ENCODE assay signal across 7 mouse cellular contexts in genomic region chr4:150798783-150799530, GRCm38 (mm10). TPM values are rescaled to one million over a fixed set of nuclear protein-coding genes. Genes with fewer than 3 reads are reported as not detected.
A peak's percentile ranks its signal among the peaks of the same experiment; 100 is the strongest.
DNase-seq lines count a peak whose midpoint lies in the region; ATAC-seq and TF ChIP-seq lines count a peak whose summit lies in the region.

No protein-coding gene starts in this region.

- peaks cover 21% of the 10 kb centered on the region for H3K4me1 ChIP-seq in kidney, adult 2 months (ENCODE audit: control insufficient read depth, insufficient read depth, low read length)
- peaks cover 15% of the 10 kb centered on the region for H3K4me1 ChIP-seq in liver, postnatal 0 days (ENCODE audit: insufficient read depth)

- ATAC-seq in CD4-positive, CD25-positive, alpha-beta regulatory T cell, adult 4 months, result peak; percentile 97
- peak; percentile 75 for ATAC-seq in liver, postnatal 0 days

- H3K36me3 ChIP-seq in kidney, adult 2 months (ENCODE audit: control insufficient read depth, insufficient read depth, low read length), result no peaks in the 10 kb centered on the region
- no peaks in the 10 kb centered on the region for H3K36me3 ChIP-seq in liver, postnatal 0 days (replicated peaks; ENCODE audit: insufficient read depth, low read length)

- no peak for TF ChIP-seq EP300 in liver, postnatal 0 days (IDR thresholded peaks at IDR 0.05; ENCODE audit: low read depth)

- peak overlapping the region; percentile 89 for H3K27ac ChIP-seq in kidney, adult 2 months (ENCODE audit: insufficient read depth, low read depth, low read length)
- peak overlapping the region; percentile 95 for H3K27ac ChIP-seq in liver, postnatal 0 days (ENCODE audit: low read depth)

- no peak for TF ChIP-seq CTCF in kidney, adult 2 months (conservative IDR thresholded peaks at IDR 0.05; ENCODE audit: insufficient read depth, insufficient read length, low read depth, low read length)
- TF ChIP-seq CTCF in liver, postnatal 0 days (IDR thresholded peaks at IDR 0.05; ENCODE audit: low read depth), result no peak

- no peaks in the 10 kb centered on the region for H3K27me3 ChIP-seq in kidney, adult 2 months (replicated peaks; ENCODE audit: control insufficient read depth, insufficient read depth, low read length)
- H3K27me3 ChIP-seq in liver, postnatal 0 days (ENCODE audit: insufficient read depth, low read length), result no peaks in the 10 kb centered on the region

- 0 out of 2 replicates have a peak overlapping the region, but pooled peaks have one; percentile 28 for H3K4me2 ChIP-seq in liver, postnatal 0 days (ENCODE audit: low read depth, low read length)

- no peak overlapping the region for H3K4me3 ChIP-seq in kidney, adult 2 months (ENCODE audit: insufficient read depth, low read depth, low read length)
- no peak overlapping the region for H3K4me3 ChIP-seq in liver, postnatal 0 days (ENCODE audit: low read depth, low read length)

- 0 out of 2 replicates have a peak overlapping the region, but pooled peaks have one; percentile 18 for H3K9ac ChIP-seq in liver, postnatal 0 days (replicated peaks)

- peak; percentile 93 for DNase-seq in A20 (ENCODE audit: low read depth, low spot score)
- peak; percentile 70 for DNase-seq in fibroblast of lung, adult 2 months (ENCODE audit: low read depth)
- DNase-seq in kidney, adult 2 months, result peak; percentile 89
- DNase-seq in liver, postnatal 0 days, result peak; percentile 44
- DNase-seq in cerebellum, adult 9-10 months, result no peak
- no peak for DNase-seq in frontal cortex, postnatal 10 days (ENCODE audit: low spot score in 2 of 2)

- H3K9me3 ChIP-seq in liver, postnatal 0 days (ENCODE audit: low read length), result no peaks in the 10 kb centered on the region

- no peak for TF ChIP-seq POLR2A in kidney, adult 2 months (IDR thresholded peaks at IDR 0.05; ENCODE audit: low read depth, low read length)

- WGBS in kidney, adult 2 months, result 15% methylated on average over 13 of the region's 13 CpGs
- WGBS in liver, postnatal 0 days (ENCODE audit: insufficient replicate concordance), result 9% methylated on average over 13 of the region's 13 CpGs

RNA-seq across cellular contexts. Expression of gene Errfi1, which starts 54.8 kb away (rescaled TPM):
- polyA plus RNA-seq in CD4-positive, CD25-positive, alpha-beta regulatory T cell, adult 4 months (2017; shearing (Covaris generic)), result 1 to 10 TPM; 1.4 to 2.7 TPM
- polyA plus RNA-seq in kidney, adult 2 months (2012; rRNA removed), result 230 TPM in 2 replicates
- polyA plus RNA-seq in liver, postnatal 0 days (2015; fragmentation: Nextera tagmentation; extraction: Ambion mirVana), result 141 and 148 TPM in 2 replicates

Comparison
In these comparisons a context has a peak if more than half of its experiments do, and no peak if none do; other contexts are left out.
1. DNase-seq: peak in A20 (single experiment), fibroblast of lung, adult 2 months (single experiment), kidney, adult 2 months (single experiment) and liver, postnatal 0 days (single experiment); none in cerebellum, adult 9-10 months (single experiment) and frontal cortex, postnatal 10 days (0 of 2).
2. RNA of gene Errfi1, which starts 54.8 kb away (polyA plus RNA-seq): 230 TPM in kidney, adult 2 months and 141 to 148 TPM in liver, postnatal 0 days; 1.4 to 2.7 TPM in CD4-positive, CD25-positive, alpha-beta regulatory T cell, adult 4 months; every median in the first group is over 10 times any median in the second.